Mouse (Mus musculus) hindbrain, embryonic 16.5 days (tissue): ENCODE measurements around the gene Cpsf3. TPM values are rescaled to one million over a fixed set of nuclear protein-coding genes. Genes with fewer than 3 reads are reported as not detected.
A peak's percentile ranks its signal among the peaks of the same experiment; 100 is the strongest.

Experiments
- ATAC-seq: fragments of 200-750 bp; cut with Nextera tagmentation; 2 replicates; pipeline ENCODE4 v1.8.0; 2017; ENCODE audit warnings: moderate TSS enrichment, moderate library complexity
- H3K27ac ChIP-seq: fragments of 300-500 bp; sonication (generic); 2 replicates; pipeline ENCODE4 v1.5.1; 2014; ENCODE audit warnings: low read depth, mild to moderate bottlenecking, control low read depth, low read length, moderate library complexity
- H3K27me3 ChIP-seq: fragments of 300-500 bp; sonication (generic); replicated peaks from 2 replicates; pipeline ENCODE4 v1.6.1; 2014; ENCODE audit warnings: low read length; ENCODE audit not compliant: control insufficient read depth, insufficient read depth
- H3K36me3 ChIP-seq: fragments of 300-500 bp; sonication (generic); 2 replicates; pipeline ENCODE4 v1.6.1; 2014; ENCODE audit warnings: mild to moderate bottlenecking, low read length, moderate library complexity, mixed read lengths; ENCODE audit not compliant: control insufficient read depth, insufficient read depth
- H3K4me1 ChIP-seq: fragments of 300-500 bp; sonication (generic); 2 replicates; pipeline ENCODE4 v1.6.1; 2014; ENCODE audit warnings: low read depth, low read length; ENCODE audit not compliant: control insufficient read depth, insufficient read depth
- H3K4me2 ChIP-seq: fragments of 300-500 bp; sonication (generic); 2 replicates; pipeline ENCODE4 v1.6.1; 2014; ENCODE audit warnings: mild to moderate bottlenecking, low read length, control low read depth, moderate library complexity
- H3K4me3 ChIP-seq: fragments of 300-500 bp; sonication (generic); 2 replicates; pipeline ENCODE4 v1.5.1; 2014; ENCODE audit warnings: mild to moderate bottlenecking, low read length, control low read depth, moderate library complexity
- H3K9ac ChIP-seq: fragments of 300-500 bp; sonication (generic); 2 replicates; pipeline ENCODE4 v1.6.1; 2014; ENCODE audit warnings: low read depth, mild to moderate bottlenecking, control low read depth, low read length, moderate library complexity
- H3K9me3 ChIP-seq: fragments of 300-500 bp; sonication (generic); 2 replicates; pipeline ENCODE4 v1.6.1; 2014; ENCODE audit warnings: mild to moderate bottlenecking, low read length, moderate library complexity; ENCODE audit not compliant: control insufficient read depth
- WGBS: fragments of 180-500 bp; shearing (Covaris S2); extraction: QIAGEN DNeasy Blood & Tissue Kit; methylation state at CpG from one replicate; pipeline ENCODE4 v1.1.7; 2014; 5-methylcytosine and 5-hydroxymethylcytosine counted together
- polyA plus RNA-seq: library from polyadenylated mRNA; unstranded; fragments of >200 nt; fragmentation: Nextera tagmentation; extraction: Ambion mirVana; gene quantifications from 2 replicates; pipeline ENCODE4 v1.2.1, GENCODE M21; 2015

Gene Cpsf3
- polyA plus RNA-seq, 1 experiment from 2014 or later = 86.1 TPM

GRCm38 (mm10) chr12:21312201-21312600, 27.0 kb downstream of the Cpsf3 start:
- Histone ChIP-seq H3K27ac (no peak overlapping the region), H3K36me3 (peaks cover 36% of the 10 kb centered on the region), H3K9ac (no peak overlapping the region), H3K4me1 (peaks cover 9% of the 10 kb centered on the region), H3K4me3 (no peak overlapping the region), H3K9me3 (no peaks in the 10 kb centered on the region), H3K4me2 (no peak overlapping the region), H3K27me3 (no peaks in the 10 kb centered on the region)
- 90% methylated on average over 5 of the region's 5 CpGs for WGBS
- ATAC-seq = no peak

- H3K36me3 ChIP-seq = peaks cover 14% of the 10 kb centered on the region
- no peaks in the 10 kb centered on the region for H3K9me3 ChIP-seq
- peaks cover 9% of the 10 kb centered on the region for H3K4me1 ChIP-seq
- peak within 1 kb of the TSS; percentile 54 for H3K4me3 ChIP-seq
- H3K4me2 ChIP-seq = peak within 1 kb of the TSS; percentile 70
- peak within 1 kb of the TSS; percentile 81 for H3K9ac ChIP-seq
- H3K27me3 ChIP-seq = no peaks in the 10 kb centered on the region
- ATAC-seq = peak; percentile 91
- H3K27ac ChIP-seq = peak within 1 kb of the TSS; percentile 41
- WGBS = 2% methylated on average over 54 of the region's 59 CpGs
These were observed 31.0 kb downstream of the Cpsf3 start, which contains the start of gene Iah1 for GRCm38 (mm10) chr12:21315923-21316868. Iah1 (plus strand) TSS chr12:21316389.

DNA sequence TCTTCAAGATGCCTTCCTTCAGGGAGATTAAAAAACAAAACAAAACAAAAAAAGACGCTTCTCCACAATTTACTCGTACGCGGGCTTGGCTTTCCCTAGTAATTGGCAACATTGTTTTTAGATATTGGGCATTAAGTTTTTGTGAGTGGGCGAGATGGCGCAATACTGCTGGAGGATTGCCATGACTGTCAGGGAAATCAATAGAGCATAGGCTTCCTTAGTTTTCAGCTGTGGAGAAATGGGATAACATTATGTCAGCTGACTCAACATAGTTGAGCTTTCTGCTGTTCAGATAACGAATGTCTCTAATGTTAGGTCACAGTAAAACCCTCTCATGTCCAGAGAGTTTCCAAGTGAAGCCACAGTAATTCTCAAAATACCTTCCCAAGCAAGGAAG, 31.7 kb downstream of the Cpsf3 start:
- Histone ChIP-seq H3K4me1 (peaks cover 9% of the 10 kb centered on the region), H3K4me3 (peak overlapping the region; percentile 54), H3K27ac (no peak overlapping the region), H3K36me3 (peaks cover 13% of the 10 kb centered on the region; the same call in 1 of the 2 replicates), H3K9ac (peak overlapping the region; percentile 81), H3K4me2 (peak overlapping the region; percentile 70), H3K9me3 (no peaks in the 10 kb centered on the region), H3K27me3 (no peaks in the 10 kb centered on the region)
- 28% methylated on average over 7 of the region's 7 CpGs for WGBS
- ATAC-seq = no peak

DNA sequence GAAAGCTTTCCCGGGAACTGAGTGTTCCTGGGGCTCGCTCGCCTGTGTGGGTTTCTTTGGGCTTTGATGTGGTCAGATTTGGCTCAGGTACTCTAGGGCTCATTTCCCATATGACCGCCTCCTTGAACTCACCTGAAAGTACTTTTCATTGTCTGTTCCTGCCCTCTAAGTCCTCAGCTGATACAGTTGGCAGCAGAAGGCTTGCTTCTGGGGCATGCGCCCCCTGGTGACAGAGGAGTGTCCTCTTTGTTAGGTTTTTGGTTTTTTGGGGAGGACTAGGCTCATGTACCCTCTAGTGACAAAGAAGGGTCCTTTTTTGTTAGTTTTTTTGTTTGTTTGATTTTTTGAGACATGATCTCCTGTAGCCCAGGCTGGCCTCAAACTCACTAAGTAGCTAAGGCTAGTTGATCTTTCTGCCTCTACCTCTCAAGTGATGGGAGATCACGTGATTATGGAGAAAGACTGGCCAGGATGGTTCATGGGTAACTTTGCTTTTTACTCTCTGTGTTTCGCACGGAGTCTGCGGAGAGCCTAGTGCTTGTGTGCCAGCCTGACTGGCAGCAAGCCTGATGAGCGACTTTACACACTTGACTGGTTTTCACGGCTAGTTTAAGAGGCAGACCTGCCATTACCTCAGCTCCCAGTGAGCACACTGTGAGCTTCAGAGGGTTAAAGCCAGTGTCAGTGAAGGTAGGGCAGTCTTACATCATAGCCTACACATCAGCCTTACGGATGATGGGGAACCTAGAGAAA, 33.1 kb downstream of the Cpsf3 start:
- H3K27me3 ChIP-seq = no peaks in the 10 kb centered on the region
- WGBS = 65% methylated on average over 12 of the region's 12 CpGs
- no peak overlapping the region for H3K4me2 ChIP-seq
- peaks cover 11% of the 10 kb centered on the region; the same call in 1 of the 2 replicates for H3K36me3 ChIP-seq
- H3K9me3 ChIP-seq = no peaks in the 10 kb centered on the region
- H3K27ac ChIP-seq = no peak overlapping the region
- ATAC-seq = no peak
- H3K4me1 ChIP-seq = peaks cover 9% of the 10 kb centered on the region
- no peak overlapping the region for H3K4me3 ChIP-seq
- no peak overlapping the region for H3K9ac ChIP-seq

- Histone ChIP-seq H3K4me3 (no peak overlapping the region), H3K27ac (no peak overlapping the region), H3K9ac (0 out of 2 replicates have a peak overlapping the region, but pooled peaks have one; percentile 39), H3K4me2 (no peak overlapping the region), H3K4me1 (peaks cover 9% of the 10 kb centered on the region), H3K36me3 (peaks cover 11% of the 10 kb centered on the region), H3K27me3 (no peaks in the 10 kb centered on the region), H3K9me3 (no peaks in the 10 kb centered on the region)
- WGBS = 88% methylated on average over 4 of the region's 4 CpGs
- ATAC-seq = no peak
These were observed 35.1 kb downstream of the Cpsf3 start for GRCm38 (mm10) chr12:21320317-21320716.

GRCm38 (mm10) chr12:21321170-21321569, 36.0 kb downstream of the Cpsf3 start:
- no peak overlapping the region for H3K27ac ChIP-seq
- no peaks in the 10 kb centered on the region for H3K27me3 ChIP-seq
- no peak overlapping the region for H3K4me3 ChIP-seq
- H3K9ac ChIP-seq = no peak overlapping the region
- WGBS = 83% methylated on average over 9 of the region's 9 CpGs
- no peak for ATAC-seq
- no peak overlapping the region for H3K4me2 ChIP-seq
- H3K9me3 ChIP-seq = no peaks in the 10 kb centered on the region
- H3K4me1 ChIP-seq = peaks cover 5% of the 10 kb centered on the region; the same call in 1 of the 2 replicates
- H3K36me3 ChIP-seq = peaks cover 14% of the 10 kb centered on the region

- H3K9me3 ChIP-seq = no peaks in the 10 kb centered on the region
- peaks cover 17% of the 10 kb centered on the region for H3K36me3 ChIP-seq
- WGBS = 82% methylated on average over 4 of the region's 4 CpGs
- no peak overlapping the region for H3K4me3 ChIP-seq
- no peaks in the 10 kb centered on the region for H3K4me1 ChIP-seq
- no peaks in the 10 kb centered on the region for H3K27me3 ChIP-seq
- no peak overlapping the region for H3K27ac ChIP-seq
- H3K4me2 ChIP-seq = no peak overlapping the region
- H3K9ac ChIP-seq = no peak overlapping the region
- ATAC-seq = no peak
These were observed 37.1 kb downstream of the Cpsf3 start for GRCm38 (mm10) chr12:21322296-21322695.

DNA sequence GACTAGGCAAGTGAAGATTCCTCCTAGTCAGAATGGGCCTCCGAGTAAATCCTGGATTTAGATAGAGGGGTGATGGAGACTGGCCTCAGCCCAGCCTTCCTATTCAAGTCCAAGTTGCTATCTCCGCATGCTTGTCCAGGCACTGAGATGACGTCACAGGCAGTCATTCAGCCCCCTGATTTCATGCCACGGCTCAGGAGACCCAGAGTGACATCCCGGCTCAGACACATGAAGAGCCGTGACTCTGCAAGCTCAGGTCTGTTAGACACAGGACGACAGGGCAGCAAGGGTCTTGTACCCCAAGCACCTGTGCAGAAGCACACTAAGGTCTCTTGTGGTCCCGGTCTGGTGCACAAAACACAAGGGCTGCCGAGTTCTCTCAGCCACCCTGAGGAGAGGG, 37.7 kb downstream of the Cpsf3 start:
- Histone ChIP-seq H3K9ac (no peak overlapping the region), H3K27ac (no peak overlapping the region), H3K9me3 (no peaks in the 10 kb centered on the region), H3K36me3 (peaks cover 23% of the 10 kb centered on the region), H3K4me2 (no peak overlapping the region), H3K4me1 (no peaks in the 10 kb centered on the region), H3K27me3 (no peaks in the 10 kb centered on the region), H3K4me3 (no peak overlapping the region)
- no peak for ATAC-seq
- WGBS = 89% methylated on average over 9 of the region's 9 CpGs

DNA sequence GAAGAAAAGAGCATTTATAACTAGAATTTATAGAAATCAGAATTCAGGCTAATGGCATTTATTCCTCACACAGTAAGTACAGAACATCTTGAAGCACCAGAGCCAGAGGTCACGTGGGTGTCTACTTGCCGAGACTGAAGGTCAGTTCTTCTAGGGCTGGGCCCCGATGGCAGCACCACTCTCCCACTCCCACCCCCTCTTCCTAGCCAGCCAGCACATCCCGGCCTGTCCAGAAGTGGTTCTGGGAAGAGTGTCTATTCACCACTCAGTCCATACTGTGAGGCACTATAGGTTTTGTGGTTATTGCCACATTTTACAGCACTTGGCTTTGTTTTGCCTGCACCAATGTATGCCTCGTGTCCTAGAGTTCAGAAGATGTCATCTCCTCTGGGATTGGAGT, 38.9 kb downstream of the Cpsf3 start:
- Histone ChIP-seq H3K4me2 (no peak overlapping the region), H3K9me3 (no peaks in the 10 kb centered on the region), H3K27ac (no peak overlapping the region), H3K9ac (no peak overlapping the region), H3K36me3 (peaks cover 27% of the 10 kb centered on the region), H3K4me3 (no peak overlapping the region), H3K27me3 (no peaks in the 10 kb centered on the region), H3K4me1 (no peaks in the 10 kb centered on the region)
- WGBS = 87% methylated on average over 5 of the region's 5 CpGs
- ATAC-seq = no peak
